Mouse (Mus musculus) hematopoietic multipotent progenitor cell, adult 10-12 weeks (in vitro differentiated cells): Measurements from ENCODE around the gene Spag9. TPM values are rescaled to one million over a fixed set of nuclear protein-coding genes. Genes with fewer than 3 reads are reported as not detected.

ENCODE experiments used
- polyA plus RNA-seq: library from polyadenylated mRNA; stranded (reverse); fragments of >175 nt; gene quantifications from 2 replicates; pipeline ENCODE4 v1.2.3, GENCODE M21; 2012; ENCODE audit warnings: low replicate concordance

Gene Spag9
- polyA plus RNA-seq = 19.4 and 43.5 TPM in 2 replicates

DNA sequence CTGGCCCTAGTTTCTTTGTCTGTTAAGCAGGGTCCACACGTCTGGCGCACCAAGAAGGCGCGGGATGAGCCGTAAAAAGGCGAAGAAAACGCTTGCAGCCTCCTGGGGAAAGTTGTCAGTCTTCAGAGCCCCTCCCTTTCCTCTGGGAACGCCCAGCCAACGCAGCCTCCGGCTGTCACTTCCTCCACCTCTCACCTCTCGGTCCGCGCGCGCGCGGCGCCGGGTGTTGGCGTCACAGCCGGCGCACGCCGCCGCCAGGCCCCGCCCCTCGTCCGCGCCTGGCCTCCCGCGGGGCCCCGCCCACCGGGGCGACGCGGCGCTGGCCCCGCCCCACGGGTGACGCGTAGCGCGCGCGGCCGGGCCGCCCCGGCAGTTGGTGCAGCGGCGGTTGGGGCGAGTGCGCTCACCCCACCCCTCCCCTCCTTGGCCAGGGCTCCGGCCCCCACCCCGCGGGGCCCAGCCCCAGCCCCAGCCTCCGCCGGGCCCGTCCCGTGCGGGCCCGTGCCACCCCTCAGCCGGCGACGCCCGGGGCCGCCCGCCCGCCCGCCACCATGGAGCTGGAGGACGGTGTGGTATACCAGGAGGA lies at the start of gene Spag9:
Gene Spag9, plus strand, starts transcription at position 372 of the 586 bp plus-strand sequence.

DNA sequence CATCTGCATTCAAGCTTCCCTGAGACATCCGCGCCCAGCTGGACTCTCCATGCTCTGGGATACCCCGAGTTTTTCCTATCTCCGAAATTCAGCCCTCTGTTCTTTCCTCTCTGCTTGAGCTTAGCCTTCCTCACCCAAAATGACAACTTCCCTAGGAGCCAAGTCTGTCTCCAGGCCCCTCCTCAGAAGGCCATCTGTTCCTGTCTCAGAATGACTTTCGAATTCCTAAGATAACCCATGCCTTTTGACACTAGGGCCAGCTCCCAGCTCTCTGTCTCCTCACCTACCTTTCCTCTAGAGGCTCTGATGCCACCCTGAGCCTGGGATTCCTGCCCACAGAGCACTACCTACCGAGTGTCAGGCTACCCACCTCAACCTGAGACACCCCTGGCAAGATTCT lies 39.7 kb upstream of the Spag9 start, which contains the start of gene Nme2:
Gene Nme2, minus strand, starts transcription at position 101 of the 400 bp plus-strand sequence.

DNA sequence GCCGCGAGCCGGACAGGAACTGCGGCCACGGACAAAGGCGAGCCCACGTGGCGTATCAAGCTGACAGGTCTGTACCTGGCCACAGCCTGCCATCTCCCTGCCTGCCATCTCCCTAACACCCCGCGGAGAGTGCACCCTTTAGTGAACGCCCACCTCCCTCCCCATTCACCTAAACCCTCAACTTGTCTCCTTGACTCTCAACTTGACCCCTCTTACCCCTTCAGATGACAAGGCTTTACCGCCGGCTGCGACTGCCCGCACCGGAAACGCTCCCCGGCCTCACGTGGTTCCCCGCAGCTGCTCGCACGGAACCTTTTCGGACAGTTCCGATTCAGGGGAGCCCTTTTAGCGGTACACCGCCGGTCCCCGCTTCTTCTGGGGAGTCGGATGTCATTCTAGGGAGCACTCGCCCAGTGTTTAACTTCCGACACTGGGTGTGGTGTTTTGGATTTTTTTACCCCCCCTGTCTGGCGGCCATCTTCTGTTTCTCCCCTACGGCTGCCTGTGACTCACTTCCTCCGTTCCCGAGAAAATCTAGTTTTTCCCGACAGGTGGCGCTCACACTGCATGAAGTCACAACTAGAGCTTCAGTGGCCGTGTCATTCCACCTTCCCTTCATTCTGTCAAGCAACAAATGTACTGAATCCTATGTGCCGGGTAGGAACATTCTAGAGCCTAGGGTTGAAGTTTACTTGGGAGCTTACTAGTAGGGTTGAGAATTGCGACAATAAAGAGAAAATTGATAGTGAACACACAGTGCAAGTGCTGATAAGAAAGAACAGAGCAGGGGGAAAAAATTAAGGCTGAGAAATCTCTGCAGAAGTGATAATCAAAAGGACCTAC lies 27.7 kb upstream of the Spag9 start, which contains the start of the genes Gm20390 and Nme1:
Gene Gm20390, minus strand, starts transcription at position 289 of the 843 bp plus-strand sequence.
Gene Nme1, minus strand, starts transcription at position 517 of the 843 bp plus-strand sequence.

Other genes with a start within 250 kb of the Spag9 start
- 14.6 and 20.4 TPM in 2 replicates for gene Utp18, start 110.3 kb upstream of the Spag9 start, polyA plus RNA-seq
- gene Mbtd1, start 110.2 kb upstream of the Spag9 start, polyA plus RNA-seq = 10.7 and 20.4 TPM in 2 replicates
- 150 and 157 TPM in 2 replicates for gene Nme2, start 39.8 kb upstream of the Spag9 start, polyA plus RNA-seq
- 67.3 and 128 TPM in 2 replicates for gene Gm20390, start 27.8 kb upstream of the Spag9 start, polyA plus RNA-seq
- 1.4 and 4.0 TPM in 2 replicates for gene Nme1, start 27.6 kb upstream of the Spag9 start, polyA plus RNA-seq
- 21.4 and 24.3 TPM in 2 replicates for gene Tob1, start 215.4 kb downstream of the Spag9 start, polyA plus RNA-seq
- gene Wfikkn2, start 249.9 kb downstream of the Spag9 start, polyA plus RNA-seq = 0.40 and 0.65 TPM in 2 replicates